Mouse (Mus musculus) forebrain, embryonic 14.5 days (tissue): Measurements from ENCODE around the gene Dusp2. TPM values are rescaled to one million over a fixed set of nuclear protein-coding genes. Genes with fewer than 3 reads are reported as not detected.

Source experiments
- ATAC-seq: fragments of 200-750 bp; cut with Nextera tagmentation; 2 replicates; pipeline ENCODE4 v1.8.0; 2017; ENCODE audit warnings: mild to moderate bottlenecking, moderate library complexity
- DNase-seq: peaks from one replicate; pipeline ENCODE4 v3.0.0-alpha.2; 2015; ENCODE audit warnings: low spot score
- H3K27ac ChIP-seq: fragments of 300-500 bp; sonication (generic); 2 replicates; pipeline ENCODE4 v1.5.1; 2014; ENCODE audit warnings: low read depth, mild to moderate bottlenecking, control low read depth, low read length, moderate library complexity
- H3K27me3 ChIP-seq: fragments of 300-500 bp; sonication (generic); replicated peaks from 2 replicates; pipeline ENCODE4 v1.6.1; 2014; ENCODE audit warnings: low read length, control low read depth, mixed read lengths; ENCODE audit not compliant: control insufficient read depth, insufficient read depth
- H3K36me3 ChIP-seq: fragments of 300-500 bp; sonication (generic); 2 replicates; pipeline ENCODE4 v1.6.1; 2014; ENCODE audit warnings: low read length, control low read depth; ENCODE audit not compliant: control insufficient read depth, insufficient read depth
- H3K4me1 ChIP-seq: fragments of 300-500 bp; sonication (generic); 2 replicates; pipeline ENCODE4 v1.6.1; 2014; ENCODE audit warnings: antibody characterized with exemption, low read length, control low read depth; ENCODE audit not compliant: control insufficient read depth, insufficient read depth
- H3K4me2 ChIP-seq: fragments of 300-500 bp; sonication (generic); 2 replicates; pipeline ENCODE4 v1.6.1; 2014; ENCODE audit warnings: mild to moderate bottlenecking, control low read depth, low read length
- H3K4me3 ChIP-seq: fragments of 300-500 bp; sonication (generic); 2 replicates; pipeline ENCODE4 v1.5.1; 2014; ENCODE audit warnings: low read depth, low read length, control low read depth
- H3K9ac ChIP-seq: fragments of 300-500 bp; sonication (generic); 2 replicates; pipeline ENCODE4 v1.6.1; 2014; ENCODE audit warnings: mild to moderate bottlenecking, low read length, control low read depth, moderate library complexity
- H3K9me3 ChIP-seq: fragments of 300-500 bp; sonication (generic); replicated peaks from 2 replicates; pipeline ENCODE4 v1.6.1; 2016; ENCODE audit warnings: low read length, control low read depth, mixed read lengths; ENCODE audit not compliant: control insufficient read depth
- WGBS: fragments of 180-500 bp; shearing (Covaris S2); extraction: QIAGEN DNeasy Blood & Tissue Kit; methylation state at CpG from one replicate; pipeline ENCODE4 v1.1.7; 2014; 5-methylcytosine and 5-hydroxymethylcytosine counted together
- polyA plus RNA-seq: library from polyadenylated mRNA; unstranded; fragments of >200 nt; fragmentation: Nextera tagmentation; extraction: Ambion mirVana; gene quantifications from 2 replicates; pipeline ENCODE4 v1.2.1, GENCODE M21; 2014

Gene Dusp2
- polyA plus RNA-seq, 1 experiment from 2014 or later = 5.6 TPM

- WGBS = 79% methylated on average over 10 of the region's 10 CpGs
- Histone ChIP-seq H3K36me3 (no peaks in the 10 kb centered on the region), H3K9ac (no peak overlapping the region), H3K4me1 (peaks cover 6% of the 10 kb centered on the region; the same call in 1 of the 2 replicates), H3K4me3 (no peak overlapping the region), H3K27ac (no peak overlapping the region), H3K9me3 (no peaks in the 10 kb centered on the region), H3K4me2 (no peak overlapping the region), H3K27me3 (peaks cover 42% of the 10 kb centered on the region)
- ATAC-seq (no peak), DNase-seq (no peak)
Observed at GRCm38 (mm10) chr2:127367126-127367820, 31.3 kb downstream of the Dusp2 start.

- DNase-seq (no peak), ATAC-seq (no peak)
- Histone ChIP-seq H3K4me2 (no peak overlapping the region), H3K4me3 (no peak overlapping the region), H3K9ac (no peak overlapping the region), H3K27ac (no peak overlapping the region), H3K27me3 (peaks cover 19% of the 10 kb centered on the region), H3K9me3 (no peaks in the 10 kb centered on the region), H3K4me1 (no peaks in the 10 kb centered on the region), H3K36me3 (no peaks in the 10 kb centered on the region)
- 72% methylated on average over 5 of the region's 5 CpGs for WGBS
Observed at GRCm38 (mm10) chr2:127369703-127370376, 33.9 kb downstream of the Dusp2 start.

- H3K9ac ChIP-seq = no peak overlapping the region
- H3K27me3 ChIP-seq = peaks cover 9% of the 10 kb centered on the region; the same call in 1 of the 2 replicates
- H3K4me3 ChIP-seq = no peak overlapping the region
- H3K27ac ChIP-seq = no peak overlapping the region
- H3K9me3 ChIP-seq = no peaks in the 10 kb centered on the region
- H3K4me1 ChIP-seq = no peaks in the 10 kb centered on the region
- DNase-seq (no peak), ATAC-seq (no peak)
- H3K36me3 ChIP-seq = no peaks in the 10 kb centered on the region
- WGBS = 60% methylated on average over 9 of the region's 9 CpGs
- no peak overlapping the region for H3K4me2 ChIP-seq
Observed at GRCm38 (mm10) chr2:127370561-127371483, 34.9 kb downstream of the Dusp2 start.

DNA sequence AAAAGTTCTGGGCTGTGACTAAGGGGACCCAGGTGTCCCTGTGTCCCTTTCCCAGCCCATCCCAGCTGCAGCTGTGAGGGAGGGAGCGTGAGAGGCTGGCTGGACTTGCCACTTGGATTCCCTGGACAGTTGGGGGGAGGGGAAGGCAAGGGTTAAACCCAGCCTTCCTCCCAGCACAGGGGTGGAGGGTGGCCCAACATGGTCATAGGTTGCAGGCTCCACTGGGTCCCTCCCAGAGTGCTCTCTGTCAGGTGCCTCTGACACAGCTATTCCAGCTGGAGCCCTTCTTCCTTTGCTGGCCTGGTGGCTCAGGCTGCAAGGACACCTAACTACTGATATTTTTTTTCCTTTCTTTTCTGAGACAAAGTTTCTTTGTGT lies 35.5 kb downstream of the Dusp2 start:
- Histone ChIP-seq H3K9me3 (no peaks in the 10 kb centered on the region), H3K27me3 (0 out of 2 replicates have a peak, but pooled peaks cover 3% of the 10 kb centered on the region), H3K9ac (no peak overlapping the region), H3K27ac (no peak overlapping the region), H3K4me2 (no peak overlapping the region), H3K36me3 (no peaks in the 10 kb centered on the region), H3K4me3 (no peak overlapping the region), H3K4me1 (no peaks in the 10 kb centered on the region)
- WGBS = 83% methylated on average over 1 of the region's 1 CpGs
- no peak for DNase-seq
- ATAC-seq = no peak

- Histone ChIP-seq H3K27me3 (0 out of 2 replicates have a peak, but pooled peaks cover 3% of the 10 kb centered on the region), H3K4me3 (no peak overlapping the region), H3K9ac (no peak overlapping the region), H3K9me3 (no peaks in the 10 kb centered on the region), H3K36me3 (no peaks in the 10 kb centered on the region), H3K4me2 (no peak overlapping the region), H3K27ac (no peak overlapping the region), H3K4me1 (no peaks in the 10 kb centered on the region)
- no peak for ATAC-seq
- DNase-seq = no peak
- WGBS = 68% methylated on average over 2 of the region's 2 CpGs
Observed at GRCm38 (mm10) chr2:127372082-127372481, 36.1 kb downstream of the Dusp2 start.

GRCm38 (mm10) chr2:127374131-127374530 lies 38.2 kb downstream of the Dusp2 start:
- Histone ChIP-seq H3K4me2 (no peak overlapping the region), H3K27me3 (no peaks in the 10 kb centered on the region), H3K27ac (no peak overlapping the region), H3K9me3 (no peaks in the 10 kb centered on the region), H3K36me3 (no peaks in the 10 kb centered on the region), H3K4me1 (no peaks in the 10 kb centered on the region), H3K4me3 (no peak overlapping the region), H3K9ac (no peak overlapping the region)
- DNase-seq (no peak), ATAC-seq (no peak)
- whole genome bisulfite sequencing = 78% methylated on average over 3 of the region's 3 CpGs

GRCm38 (mm10) chr2:127375087-127375486 lies 39.1 kb downstream of the Dusp2 start:
- DNase-seq (no peak), ATAC-seq (no peak)
- H3K36me3 ChIP-seq = no peaks in the 10 kb centered on the region
- no peaks in the 10 kb centered on the region for H3K9me3 ChIP-seq
- 74% methylated on average over 3 of the region's 3 CpGs for WGBS
- no peaks in the 10 kb centered on the region for H3K27me3 ChIP-seq
- no peak overlapping the region for H3K4me3 ChIP-seq
- no peak overlapping the region for H3K27ac ChIP-seq
- H3K9ac ChIP-seq = no peak overlapping the region
- no peak overlapping the region for H3K4me2 ChIP-seq
- H3K4me1 ChIP-seq = no peaks in the 10 kb centered on the region

- ATAC-seq = no peak
- Histone ChIP-seq H3K27me3 (no peaks in the 10 kb centered on the region), H3K4me1 (no peaks in the 10 kb centered on the region), H3K9ac (no peak overlapping the region), H3K4me3 (no peak overlapping the region), H3K27ac (no peak overlapping the region), H3K36me3 (no peaks in the 10 kb centered on the region), H3K9me3 (no peaks in the 10 kb centered on the region), H3K4me2 (no peak overlapping the region)
- no peak for DNase-seq
- 52% methylated on average over 7 of the region's 7 CpGs for WGBS
Observed at GRCm38 (mm10) chr2:127375759-127376341, 39.9 kb downstream of the Dusp2 start.
